Mouse (Mus musculus) spleen, postnatal 14 days (tissue): ENCODE measurements around the gene Gipc1.
A peak's percentile ranks its signal among the peaks of the same experiment; 100 is the strongest.

ENCODE experiments used
- DNase-seq, 2 experiments: peaks; one replicate each; pipeline ENCODE4 v3.0.0; 2021 to 2022; ENCODE audit warnings: low spot score in 2 of 2

Gene Gipc1

DNA sequence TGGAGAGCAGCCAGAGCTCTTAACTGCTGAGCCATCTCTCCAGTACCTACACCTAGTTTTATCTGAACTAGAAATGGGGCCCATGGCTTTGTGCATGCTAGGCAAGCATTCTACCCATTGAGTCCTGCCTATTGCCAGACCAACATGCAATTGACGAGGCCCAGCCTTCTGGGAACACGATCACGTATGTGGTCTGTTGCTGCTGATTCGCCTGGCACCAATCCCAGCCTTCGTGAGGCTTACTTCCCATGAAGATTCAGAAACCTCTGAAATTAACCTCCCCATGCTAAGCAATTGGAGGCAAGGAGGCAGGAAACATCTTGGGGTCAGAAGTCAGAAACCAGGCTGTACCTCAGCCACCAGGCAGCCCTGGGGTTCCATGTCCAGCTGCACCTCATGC, 28.1 kb downstream of the Gipc1 start:
- DNase-seq = no peak

DNA sequence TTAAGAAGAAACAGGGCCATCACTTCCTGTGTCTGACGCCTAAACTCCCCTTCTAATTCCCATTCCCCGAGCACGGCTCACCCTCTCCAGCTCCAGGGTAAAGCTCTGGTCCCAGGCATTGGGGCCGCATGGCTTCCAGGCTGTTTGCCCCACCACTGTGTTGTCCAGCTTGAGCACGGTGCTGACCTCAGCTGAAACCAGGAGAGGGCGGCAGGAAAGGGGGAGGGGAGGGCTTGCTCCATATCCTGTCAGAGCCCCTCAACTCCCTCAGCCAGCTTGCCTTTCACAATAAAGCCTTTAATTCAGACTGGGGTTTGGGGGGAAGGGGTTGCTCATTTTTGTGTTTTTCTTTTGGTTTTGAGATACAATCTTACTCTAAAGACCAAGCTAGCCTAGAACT, 28.6 kb downstream of the Gipc1 start:
- DNase-seq = no peak

DNA sequence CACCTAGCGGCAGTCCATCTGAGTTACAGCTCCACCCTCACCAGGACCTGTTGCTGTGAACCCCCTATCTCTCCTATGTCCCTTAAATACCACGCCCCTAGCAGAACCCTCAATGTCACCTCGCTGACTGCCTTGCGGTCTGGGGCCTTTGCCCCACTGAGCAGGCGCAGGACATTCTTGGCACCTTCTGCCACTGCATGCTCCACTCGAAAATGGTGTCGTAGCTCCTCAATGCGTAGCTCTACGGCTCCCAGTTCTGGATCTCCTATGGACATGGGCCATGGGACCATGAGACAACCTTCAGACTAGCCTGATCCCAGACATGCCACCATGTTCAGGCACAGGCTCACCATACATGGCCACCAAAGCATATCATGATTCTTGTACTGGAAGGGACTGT, 32.0 kb downstream of the Gipc1 start:
- DNase-seq = no peak

DNA sequence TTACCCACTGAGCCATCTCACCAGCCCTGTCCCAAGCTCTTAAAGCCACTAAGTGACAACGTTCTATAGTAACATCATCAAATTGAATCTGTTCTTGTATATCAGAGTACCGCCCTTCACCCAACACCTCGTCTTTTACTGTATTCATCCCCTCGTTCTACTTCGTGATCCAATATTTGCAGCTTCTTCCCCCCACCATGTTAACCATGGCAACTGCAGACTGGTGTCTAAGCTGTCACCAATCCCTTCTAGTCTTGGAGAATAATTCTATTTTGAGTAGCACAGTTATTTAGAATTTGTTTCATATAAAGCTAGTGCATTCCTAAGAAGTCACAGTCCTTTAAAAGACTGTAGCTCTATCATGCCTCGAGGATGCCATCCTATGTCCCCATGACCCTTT, 36.8 kb downstream of the Gipc1 start:
- DNase-seq = no peak

DNA sequence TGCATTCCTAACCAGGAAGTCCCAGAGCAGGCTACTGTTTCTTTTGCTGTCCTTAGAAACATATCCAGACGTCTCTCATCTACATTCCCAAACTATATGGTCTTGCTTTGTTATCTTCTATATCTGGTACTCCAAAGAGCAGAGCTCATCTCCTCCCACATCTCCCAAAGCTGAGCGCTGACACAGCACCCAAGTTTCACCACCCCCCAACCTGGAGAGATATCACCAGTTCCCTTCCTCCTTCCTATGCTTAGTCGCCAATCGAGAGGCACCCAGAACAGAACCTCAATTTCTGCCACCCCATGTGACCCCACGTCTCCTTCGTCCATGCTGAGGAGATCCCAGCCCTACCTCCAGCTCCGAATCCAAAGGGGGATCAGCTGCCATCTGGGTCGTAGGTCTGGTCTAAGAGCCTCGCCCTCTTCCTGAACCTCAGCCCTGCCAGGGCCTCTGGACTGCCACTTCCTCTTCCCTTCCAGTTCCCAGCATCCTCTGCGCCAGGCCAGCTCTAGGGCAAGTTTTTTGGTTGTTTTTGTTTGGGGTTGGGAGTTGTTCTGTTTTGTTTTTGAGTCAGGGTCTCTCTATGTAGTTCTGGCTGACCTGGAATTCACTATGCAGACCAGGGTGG, 41.2 kb downstream of the Gipc1 start:
- DNase-seq = no peak

DNA sequence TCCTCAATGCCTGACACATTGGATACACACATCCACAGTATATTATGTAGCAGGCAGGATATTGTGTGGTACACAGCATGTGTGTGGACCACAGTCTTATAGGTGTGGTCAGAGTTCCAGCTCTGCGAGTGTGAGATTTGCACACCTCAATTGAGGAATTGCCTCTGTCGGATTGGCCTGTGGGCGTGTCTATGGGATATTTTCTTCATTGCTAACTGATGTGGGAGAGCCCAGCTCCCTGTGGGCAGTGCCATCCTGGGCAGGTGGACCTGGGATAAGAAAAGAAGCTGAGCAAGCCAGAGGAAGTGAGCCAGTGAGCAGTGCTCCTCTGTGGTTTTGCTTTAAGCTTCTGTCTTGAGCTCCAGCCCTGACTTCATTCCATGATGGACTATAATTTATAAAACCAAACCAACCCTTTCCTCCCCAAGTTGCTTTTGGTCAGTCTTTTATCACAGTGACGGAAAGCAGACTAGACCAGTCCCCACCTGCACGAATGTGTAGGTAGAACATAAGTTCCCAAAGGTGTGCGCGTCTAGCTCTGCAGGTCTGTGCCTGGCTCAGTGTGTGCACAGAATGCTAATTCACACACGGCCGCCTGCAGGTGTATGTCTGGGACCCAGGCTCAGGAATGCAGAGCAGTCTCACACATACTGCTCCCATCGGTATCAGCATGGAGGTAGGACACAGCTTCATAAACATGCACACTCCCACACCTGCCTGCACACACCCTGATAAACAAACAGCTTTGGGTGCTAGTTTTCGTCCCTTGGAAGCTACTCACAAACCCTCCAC, 42.1 kb downstream of the Gipc1 start:
- DNase-seq = no peak

DNA sequence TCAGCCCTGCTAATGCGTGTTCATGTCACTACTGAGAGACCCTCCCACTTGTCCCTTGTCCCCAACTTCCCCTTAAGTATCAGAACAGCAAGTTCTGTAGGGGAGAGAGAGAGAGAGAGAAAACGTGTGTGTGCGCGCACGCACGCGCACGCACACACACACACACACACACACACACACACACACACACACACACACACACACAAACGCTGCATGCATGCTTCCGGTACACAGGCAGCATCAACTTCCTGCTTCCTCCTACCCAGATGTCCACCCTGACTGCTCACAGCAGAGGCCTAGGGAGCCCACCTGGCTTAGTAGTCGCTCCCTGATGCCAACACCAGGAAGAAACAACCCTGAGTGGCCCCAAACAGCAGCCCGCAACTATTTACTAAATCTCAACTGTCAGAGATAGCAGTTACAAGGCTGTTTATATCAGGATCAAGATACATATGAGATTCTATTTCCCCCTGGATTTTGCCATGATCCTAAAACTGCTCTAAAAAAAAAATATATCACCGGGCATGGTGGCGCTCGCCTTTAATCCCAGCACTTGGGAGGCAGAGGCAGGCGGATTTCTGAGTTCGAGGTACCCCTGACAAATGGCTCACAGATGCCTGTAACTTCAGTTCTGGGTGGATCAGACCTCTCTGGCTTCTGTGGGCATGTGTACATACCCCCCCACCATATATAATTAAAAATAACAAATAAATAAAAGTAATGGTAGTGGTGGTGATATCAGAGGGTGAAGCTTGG, 43.1 kb downstream of the Gipc1 start:
- peak in 1 of 2 experiments; percentile 32 for DNase-seq

DNA sequence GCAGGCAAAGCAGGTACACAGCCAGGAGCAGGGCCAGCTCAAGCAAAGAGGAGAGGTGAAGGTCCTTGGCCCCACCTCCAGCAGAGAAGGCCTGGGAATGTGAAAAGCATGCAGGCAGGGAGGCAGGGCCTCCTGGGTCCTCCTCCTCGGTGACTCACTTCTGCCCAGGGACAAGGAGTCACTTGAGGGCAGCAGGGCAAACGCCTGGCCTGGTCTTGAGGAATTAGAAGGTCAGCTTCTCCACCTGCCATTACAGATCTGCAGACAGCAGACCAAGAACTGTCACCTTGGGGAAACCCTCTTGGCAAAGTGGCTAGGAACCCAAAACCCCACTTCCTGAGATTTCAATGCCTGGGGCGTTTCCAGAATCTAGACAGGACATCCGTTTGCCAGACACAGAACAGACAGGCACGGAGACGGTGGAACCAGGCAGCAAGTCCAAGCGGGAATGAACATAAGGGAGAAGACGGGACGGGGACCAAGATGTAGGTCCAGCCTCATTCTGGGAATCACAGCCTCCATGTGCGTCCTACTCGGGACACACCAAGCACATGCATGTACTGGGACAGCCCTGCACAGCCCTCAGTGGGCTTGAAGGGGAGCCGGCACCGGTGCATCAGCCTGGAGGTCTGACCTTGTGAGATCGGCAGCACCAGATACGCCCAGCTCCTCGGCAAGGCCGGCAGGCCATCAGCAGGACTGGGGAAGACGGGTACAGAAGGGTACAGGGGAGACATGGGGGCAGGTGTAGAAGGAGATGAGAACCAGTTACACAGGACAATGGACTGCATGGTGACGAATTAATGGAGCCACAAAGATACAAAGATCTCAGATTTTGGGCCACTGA, 45.1 kb downstream of the Gipc1 start:
- no peak for DNase-seq

DNA sequence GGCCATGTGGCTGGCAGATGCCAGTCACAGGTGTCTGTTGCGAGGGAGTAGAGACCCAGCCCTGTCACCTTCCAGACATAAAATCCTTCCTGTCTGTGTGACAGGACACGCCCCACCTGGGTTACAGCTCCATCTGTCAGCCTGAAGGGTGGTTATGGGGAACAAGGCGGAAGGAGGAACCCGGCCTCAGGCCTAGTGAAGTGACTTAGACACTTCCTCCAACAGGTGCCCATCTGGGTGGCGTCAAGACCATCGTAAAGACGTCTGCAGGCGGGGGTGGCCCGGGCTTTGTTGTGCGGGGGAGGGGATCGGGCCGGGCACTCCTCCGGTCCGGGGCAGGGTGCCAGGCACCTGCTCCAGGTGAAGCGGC, 45.8 kb downstream of the Gipc1 start:
- DNase-seq = peak; percentile 41 to 58

DNA sequence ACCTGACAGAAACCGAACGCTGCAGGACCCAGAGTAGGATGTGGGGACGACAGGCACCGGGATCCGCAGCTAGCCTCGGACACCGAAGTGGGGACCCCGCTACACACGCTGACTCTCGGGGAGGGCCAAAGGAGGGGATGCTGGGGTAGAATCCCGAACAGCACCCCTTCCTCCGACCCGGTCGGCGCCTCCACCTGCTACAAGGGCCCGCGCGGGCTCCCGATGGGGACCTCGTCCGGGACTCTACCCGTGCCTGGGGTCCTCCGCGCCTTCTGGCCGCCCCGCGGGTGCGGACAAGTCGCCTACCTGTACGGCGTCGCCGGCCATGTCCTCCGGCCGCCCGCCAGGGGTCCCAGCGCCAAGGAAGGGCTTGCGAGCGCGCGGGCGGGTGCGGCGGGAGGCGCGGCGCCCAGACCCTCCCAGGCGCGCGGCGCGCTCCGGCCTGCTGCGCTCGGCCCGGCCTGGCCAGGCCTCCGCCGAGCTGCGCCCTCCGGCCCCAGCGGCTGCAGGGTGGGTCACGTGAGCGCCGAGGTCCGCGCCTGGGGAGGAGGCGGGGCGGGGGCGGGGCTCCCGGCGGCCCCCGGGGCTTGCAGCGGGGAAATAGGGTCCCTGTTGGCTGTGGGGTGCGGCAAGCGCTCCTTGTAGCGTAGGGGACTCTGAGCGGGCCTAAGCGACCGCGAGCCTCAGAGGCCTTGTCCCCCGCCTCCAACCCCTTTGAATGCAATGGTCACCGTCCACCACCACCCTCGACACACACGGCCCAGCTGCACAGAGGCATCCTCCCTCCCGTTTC, 46.4 kb downstream of the Gipc1 start, which contains the start of gene Pkn1:
Pkn1 (minus strand) TSS at position 519 of the 793 bp plus-strand sequence.
- DNase-seq = peak; percentile 61 to 70

DNA sequence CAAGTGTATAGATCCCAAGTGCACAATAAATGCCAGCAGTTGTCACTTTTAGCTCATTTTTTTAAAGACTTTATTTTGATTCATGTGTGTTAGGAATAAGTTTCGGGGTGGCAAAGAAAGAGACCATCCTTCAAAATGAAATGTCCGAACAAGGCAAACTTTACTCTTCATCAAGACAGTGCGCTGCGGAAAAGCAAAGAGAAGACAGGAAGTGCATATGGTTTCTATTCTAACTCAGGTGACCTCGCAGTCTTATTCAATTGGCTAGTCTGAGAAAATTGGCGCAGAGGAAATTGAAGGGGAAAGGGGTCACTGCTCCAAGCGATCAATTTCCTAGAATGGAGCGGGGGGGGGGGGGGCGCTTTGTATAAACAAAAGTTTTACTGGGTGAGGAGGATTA, 47.1 kb downstream of the Gipc1 start:
- DNase-seq = no peak

DNA sequence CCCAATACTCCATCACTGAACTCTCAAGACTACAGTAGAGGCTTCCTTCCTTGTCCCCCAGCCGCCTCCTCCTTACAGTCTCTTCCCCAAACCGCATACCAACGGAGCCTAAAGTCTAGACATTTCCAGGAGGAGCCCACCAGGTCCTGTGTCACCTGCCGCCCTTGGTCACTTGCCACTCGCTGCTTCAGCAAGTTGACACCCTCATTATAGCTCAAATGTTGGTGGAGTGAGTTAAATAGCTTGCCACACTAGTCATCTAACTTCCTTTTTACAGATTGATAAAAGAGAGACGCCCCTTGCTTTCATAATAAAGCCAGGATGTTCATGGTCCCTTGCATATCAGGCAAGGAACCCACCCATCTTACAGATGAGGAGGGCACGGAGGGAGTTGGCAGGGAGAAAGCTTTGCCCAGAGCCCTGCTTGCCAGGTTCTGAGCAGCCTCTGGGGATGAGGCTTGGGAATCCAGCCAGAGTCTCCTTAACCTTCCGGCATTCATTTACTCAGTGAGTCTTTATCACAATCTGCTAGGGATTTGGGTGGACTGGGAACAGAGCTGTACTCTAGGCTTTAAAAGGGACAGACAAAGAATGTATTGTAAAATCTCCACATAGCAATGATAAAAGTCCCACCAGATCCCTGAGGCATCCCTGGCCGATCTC, 48.1 kb downstream of the Gipc1 start:
- DNase-seq = no peak

DNA sequence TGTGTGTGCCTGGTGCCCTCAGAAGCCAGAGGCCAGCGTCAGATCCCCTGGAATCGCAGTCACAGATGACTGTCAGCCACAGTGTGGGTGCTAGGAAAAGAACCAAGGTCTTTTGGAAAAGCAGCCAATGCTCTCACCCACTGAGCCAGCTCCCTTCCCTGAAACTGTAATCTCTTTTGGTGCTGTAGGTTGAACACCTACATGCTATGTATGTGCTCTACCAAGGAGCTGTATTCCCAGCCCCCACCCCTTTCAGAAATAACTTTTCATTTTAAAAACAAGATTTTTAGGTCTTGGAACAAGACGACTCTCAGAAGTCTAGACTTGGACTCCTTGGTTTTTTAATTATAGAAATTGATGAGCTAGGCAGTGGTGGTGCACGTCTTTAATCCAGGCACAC, 50.9 kb downstream of the Gipc1 start:
- DNase-seq = no peak

DNA sequence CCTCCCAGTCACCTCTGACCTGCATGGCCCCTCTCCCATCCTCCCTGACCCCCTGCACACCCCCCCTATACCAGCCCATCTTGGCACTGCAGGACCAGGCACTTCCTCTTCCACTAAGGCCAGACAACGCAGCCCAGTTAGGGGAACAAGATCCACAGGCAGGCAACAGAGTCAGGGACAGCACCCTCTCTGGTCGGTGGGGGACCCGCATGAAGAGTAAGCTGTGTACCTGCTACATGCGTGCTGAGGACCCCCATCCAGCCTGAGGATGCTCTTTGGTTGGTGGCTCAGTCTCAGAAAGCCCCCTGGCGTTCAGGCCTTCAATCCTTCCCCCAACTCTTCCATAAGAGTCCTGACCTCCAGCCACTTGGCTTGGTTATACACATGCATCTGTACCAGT, 53.9 kb downstream of the Gipc1 start:
- no peak for DNase-seq

DNA sequence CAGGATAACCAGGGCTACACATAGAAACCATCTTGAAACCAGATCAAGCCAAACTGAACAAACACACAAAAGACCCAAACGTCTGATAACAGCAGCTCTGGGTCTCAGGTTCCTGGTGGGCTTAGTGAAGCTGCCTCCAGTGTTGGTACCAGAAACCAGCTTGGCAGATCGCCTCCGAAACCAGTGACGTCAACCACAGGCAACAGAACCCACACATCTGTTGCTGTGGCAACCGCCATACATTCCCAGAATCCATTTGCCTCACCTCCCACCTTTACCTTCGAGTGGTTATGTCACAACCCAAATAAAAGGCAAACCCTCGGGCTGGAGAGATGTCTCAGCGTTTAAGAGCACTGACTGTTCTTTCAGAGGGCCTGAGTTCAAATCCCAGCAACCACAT, 55.1 kb downstream of the Gipc1 start:
- no peak for DNase-seq
